Mouse (Mus musculus): ENCODE measurements around the gene Rtn2. TPM values are rescaled to one million over a fixed set of nuclear protein-coding genes. Genes with fewer than 3 reads are reported as not detected.
"Not testable (repeated sequence)": the region's sequence is repeated elsewhere in the genome, so short reads cannot be mapped to it uniquely, and the experiment has no call there.

Gene Rtn2
- polyA plus RNA-seq, 1 experiment from 2014 or later: 16.6 TPM

- peak; percentile 60 for DNase-seq (ENCODE audit: low spot score)
- Histone ChIP-seq H3K27ac (replicated peaks) (peak overlapping the region; percentile 90), H3K4me1 (peaks cover 45% of the 10 kb centered on the region), H3K9me3 (no peaks in the 10 kb centered on the region), H3K36me3 (replicated peaks) (peaks cover 27% of the 10 kb centered on the region), H3K4me3 (peak overlapping the region; percentile 75), H3K27me3 (replicated peaks; ENCODE audit: low read depth, poor library complexity, severe bottlenecking) (0 out of 2 replicates have a peak, but pooled peaks cover 4% of the 10 kb centered on the region)
- under 1% methylated on average over 21 of the region's 21 CpGs for WGBS
Measured at GRCm38 (mm10) chr7:19270509-19271237, 11.8 kb upstream of the Rtn2 start.

- Histone ChIP-seq H3K36me3 (replicated peaks) (peaks cover 18% of the 10 kb centered on the region), H3K4me1 (peaks cover 37% of the 10 kb centered on the region), H3K27me3 (replicated peaks; ENCODE audit: low read depth, poor library complexity, severe bottlenecking) (0 out of 2 replicates have a peak, but pooled peaks cover 4% of the 10 kb centered on the region), H3K9me3 (no peaks in the 10 kb centered on the region), H3K4me3 (peak within 1 kb of the TSS; percentile 75), H3K27ac (replicated peaks) (peak within 1 kb of the TSS; percentile 90)
- peak; percentile 86 for DNase-seq (ENCODE audit: low spot score)
- WGBS: under 1% methylated on average over 62 of the region's 62 CpGs
Measured at GRCm38 (mm10) chr7:19271238-19272172, 10.9 kb upstream of the Rtn2 start, which contains the start of gene Vasp. Gene Vasp (minus strand): TSS chr7:19271817.

DNA sequence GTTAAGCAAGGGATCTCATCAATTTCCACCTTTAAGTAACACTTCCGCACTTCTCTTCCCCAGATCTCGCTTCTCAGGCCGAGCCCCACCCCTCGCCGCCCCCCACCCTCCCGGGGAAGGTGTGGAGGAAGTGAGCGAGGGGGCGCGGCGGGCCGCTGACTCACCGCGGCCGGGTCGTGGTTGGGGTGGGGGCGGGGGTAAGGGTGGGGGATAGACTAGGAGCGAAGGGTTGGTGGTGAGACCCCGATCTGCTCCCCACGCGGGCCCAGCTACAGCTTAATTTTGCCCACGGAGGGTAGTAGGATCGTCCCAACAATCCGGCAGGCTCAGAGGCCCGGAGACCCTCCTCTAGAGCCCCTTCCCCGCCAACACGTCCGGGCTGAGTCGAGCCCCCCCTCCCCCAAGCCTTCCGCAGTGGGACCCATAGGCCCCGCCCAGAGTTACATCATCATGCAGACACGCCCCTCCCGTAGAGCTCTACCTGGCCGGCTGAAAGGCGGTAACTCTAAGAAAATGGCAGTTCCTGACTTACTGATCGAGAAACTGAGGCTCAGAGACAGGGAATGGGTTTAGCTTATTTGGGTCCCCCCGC, 10.2 kb upstream of the Rtn2 start:
- Histone ChIP-seq H3K27ac (replicated peaks) (peak overlapping the region; percentile 90), H3K4me3 (peak overlapping the region; percentile 75), H3K4me1 (peaks cover 29% of the 10 kb centered on the region), H3K36me3 (replicated peaks) (peaks cover 12% of the 10 kb centered on the region), H3K9me3 (no peaks in the 10 kb centered on the region), H3K27me3 (replicated peaks; ENCODE audit: low read depth, poor library complexity, severe bottlenecking) (peaks cover 10% of the 10 kb centered on the region)
- WGBS: under 1% methylated on average over 36 of the region's 36 CpGs
- DNase-seq (ENCODE audit: low spot score): peak; percentile 89

- Histone ChIP-seq H3K4me1 (peaks cover 17% of the 10 kb centered on the region), H3K27ac (replicated peaks) (no peak overlapping the region), H3K27me3 (replicated peaks; ENCODE audit: low read depth, poor library complexity, severe bottlenecking) (peaks cover 49% of the 10 kb centered on the region), H3K36me3 (replicated peaks) (no peaks in the 10 kb centered on the region), H3K9me3 (no peaks in the 10 kb centered on the region), H3K4me3 (no peak overlapping the region)
- WGBS: 48% methylated on average over 4 of the region's 4 CpGs
- DNase-seq (ENCODE audit: low spot score): no peak
Measured at GRCm38 (mm10) chr7:19276253-19276652, 6.2 kb upstream of the Rtn2 start.

DNA sequence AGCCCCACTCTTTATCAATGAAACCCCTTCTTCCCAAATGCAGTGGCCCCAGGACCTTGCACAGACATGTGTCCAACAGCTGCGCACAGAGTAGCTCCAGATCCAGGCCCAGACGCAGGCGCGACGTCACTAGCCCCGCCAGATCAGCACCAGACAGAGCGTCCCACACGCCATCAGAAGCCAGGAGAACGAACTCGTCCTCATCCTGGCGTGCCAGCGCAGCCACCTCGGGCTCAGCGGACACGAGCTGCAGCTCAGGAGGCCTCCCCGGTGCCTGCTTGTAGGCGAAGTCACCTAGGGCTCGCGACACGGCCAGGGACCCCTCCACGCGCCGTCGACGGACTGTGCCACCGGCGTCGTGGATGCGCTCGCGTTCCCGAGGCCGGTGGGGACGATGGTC, 3.4 kb upstream of the Rtn2 start:
- peaks cover 28% of the 10 kb centered on the region for H3K4me1 ChIP-seq
- no peaks in the 10 kb centered on the region for H3K9me3 ChIP-seq
- peak; percentile 41 for DNase-seq (ENCODE audit: low spot score)
- H3K36me3 ChIP-seq (replicated peaks): no peaks in the 10 kb centered on the region
- WGBS: 2% methylated on average over 34 of the region's 34 CpGs
- peaks cover 75% of the 10 kb centered on the region for H3K27me3 ChIP-seq (replicated peaks; ENCODE audit: low read depth, poor library complexity, severe bottlenecking)
- peak overlapping the region; percentile 51 for H3K4me3 ChIP-seq
- H3K27ac ChIP-seq (replicated peaks): no peak overlapping the region

GRCm38 (mm10) chr7:19279581-19280114, 2.8 kb upstream of the Rtn2 start, which contains the start of gene Ppm1n:
Gene Ppm1n (minus strand): TSS chr7:19280064.
- peak; percentile 56 for DNase-seq (ENCODE audit: low spot score)
- Histone ChIP-seq H3K4me3 (peak within 1 kb of the TSS; percentile 51), H3K27me3 (replicated peaks; ENCODE audit: low read depth, poor library complexity, severe bottlenecking) (peaks cover 81% of the 10 kb centered on the region), H3K27ac (replicated peaks) (no peak within 1 kb of the TSS), H3K9me3 (no peaks in the 10 kb centered on the region), H3K4me1 (peaks cover 28% of the 10 kb centered on the region), H3K36me3 (replicated peaks) (no peaks in the 10 kb centered on the region)
- WGBS: under 1% methylated on average over 46 of the region's 46 CpGs

DNA sequence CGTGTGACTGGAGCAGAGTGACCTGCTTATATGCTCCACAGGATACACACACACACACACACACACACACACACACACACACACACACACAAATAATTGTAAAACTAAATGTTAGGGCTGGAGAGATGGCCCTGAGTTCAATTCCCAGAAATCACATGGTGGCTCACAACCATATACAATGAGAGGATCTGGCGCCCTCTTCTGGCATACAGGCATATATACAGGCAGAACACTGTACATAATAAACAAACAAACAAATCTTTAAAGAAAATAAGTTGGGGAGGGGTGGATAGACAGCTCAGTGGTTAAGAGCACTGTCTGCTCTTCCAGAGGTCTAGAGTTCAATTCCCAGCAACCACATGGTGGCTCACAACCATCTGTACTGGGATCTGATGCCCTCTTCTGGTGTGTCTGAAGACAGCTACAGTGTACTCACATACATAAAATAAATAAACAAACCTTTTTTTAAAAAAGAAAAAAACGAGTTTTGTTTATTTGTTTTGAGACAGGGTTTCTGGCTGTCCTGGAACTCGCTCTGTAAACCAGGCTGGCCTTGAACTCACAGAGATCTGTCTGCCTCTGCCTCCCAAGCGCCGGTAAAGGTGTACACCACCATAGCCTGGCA, 632 bp upstream of the Rtn2 start:
- H3K36me3 ChIP-seq (replicated peaks); H3K27ac ChIP-seq (replicated peaks); H3K9me3 ChIP-seq: not testable (repeated sequence)
- DNase-seq (ENCODE audit: low spot score): peak; percentile 29
- 38% methylated on average over 6 of the region's 6 CpGs for WGBS
- Histone ChIP-seq H3K4me1 (peaks cover 28% of the 10 kb centered on the region), H3K27me3 (replicated peaks; ENCODE audit: low read depth, poor library complexity, severe bottlenecking) (peaks cover 76% of the 10 kb centered on the region), H3K4me3 (peak overlapping the region; percentile 82)

DNA sequence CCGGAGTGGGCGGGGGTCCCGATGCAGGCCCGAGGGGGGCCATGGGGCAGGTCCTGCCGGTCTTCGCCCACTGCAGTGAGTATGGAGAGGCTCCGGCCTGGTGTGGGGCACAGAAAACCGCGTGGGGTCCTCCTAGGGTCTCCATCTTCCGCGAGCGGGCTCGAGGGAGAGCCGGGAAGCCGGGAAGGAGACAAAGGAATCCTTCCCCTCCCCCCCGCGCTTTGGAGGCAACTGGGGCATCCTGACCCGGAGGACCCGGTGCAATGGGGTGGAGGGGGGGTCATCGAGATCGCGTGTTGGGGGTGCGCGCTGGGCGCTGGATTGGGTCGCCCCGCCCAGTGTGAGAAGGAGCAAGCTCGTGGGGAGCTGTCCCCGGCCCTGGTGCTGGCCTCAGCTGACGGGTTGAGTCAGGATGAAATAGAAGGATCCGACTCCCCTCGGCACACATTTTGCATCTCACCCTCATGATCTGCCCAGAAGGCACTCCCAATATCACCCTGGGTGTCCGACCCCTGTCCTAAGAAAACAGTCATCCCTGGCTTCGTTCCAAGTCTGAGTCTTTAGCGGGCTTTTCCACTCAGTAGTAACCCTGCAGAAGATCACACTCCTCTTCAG, 474 bp downstream of the Rtn2 start:
- DNase-seq (ENCODE audit: low spot score): peak; percentile 83
- H3K27ac ChIP-seq (replicated peaks): peak overlapping the region; percentile 85
- H3K27me3 ChIP-seq (replicated peaks; ENCODE audit: low read depth, poor library complexity, severe bottlenecking): peaks cover 65% of the 10 kb centered on the region
- WGBS: 1% methylated on average over 35 of the region's 35 CpGs
- peak overlapping the region; percentile 82 for H3K4me3 ChIP-seq
- no peaks in the 10 kb centered on the region for H3K9me3 ChIP-seq
- H3K36me3 ChIP-seq (replicated peaks): peaks cover 10% of the 10 kb centered on the region
- H3K4me1 ChIP-seq: peaks cover 28% of the 10 kb centered on the region

DNA sequence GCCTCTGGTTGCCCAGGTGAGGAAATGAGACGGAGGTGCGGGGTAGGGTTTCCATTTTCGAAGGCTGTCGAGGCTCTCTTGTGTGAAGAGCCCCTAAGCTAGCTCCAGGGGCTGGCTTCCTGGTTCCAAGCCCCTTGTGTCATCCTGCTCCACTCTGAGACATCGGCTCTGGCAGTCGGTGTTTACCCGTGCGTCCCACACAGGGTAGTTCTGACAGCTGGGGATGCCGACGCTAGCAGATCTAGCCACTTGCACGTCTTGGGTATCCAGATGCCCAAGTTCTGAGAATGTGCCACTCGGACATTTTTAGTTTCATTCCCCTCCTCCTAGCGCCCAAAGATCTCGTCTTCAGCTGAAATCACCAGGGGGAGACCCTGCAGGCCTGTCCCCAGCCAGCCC, 981 bp downstream of the Rtn2 start:
- peaks cover 28% of the 10 kb centered on the region for H3K4me1 ChIP-seq
- peak overlapping the region; percentile 85 for H3K27ac ChIP-seq (replicated peaks)
- no peak for DNase-seq (ENCODE audit: low spot score)
- no peaks in the 10 kb centered on the region for H3K9me3 ChIP-seq
- WGBS: 47% methylated on average over 14 of the region's 14 CpGs
- peak overlapping the region; percentile 82 for H3K4me3 ChIP-seq
- peaks cover 10% of the 10 kb centered on the region for H3K36me3 ChIP-seq (replicated peaks)
- H3K27me3 ChIP-seq (replicated peaks; ENCODE audit: low read depth, poor library complexity, severe bottlenecking): peaks cover 60% of the 10 kb centered on the region

GRCm38 (mm10) chr7:19284763-19285162, 2.3 kb downstream of the Rtn2 start:
- peaks cover 47% of the 10 kb centered on the region for H3K27me3 ChIP-seq (replicated peaks; ENCODE audit: low read depth, poor library complexity, severe bottlenecking)
- H3K27ac ChIP-seq (replicated peaks): no peak overlapping the region
- H3K4me1 ChIP-seq: peaks cover 17% of the 10 kb centered on the region
- H3K36me3 ChIP-seq (replicated peaks): peaks cover 10% of the 10 kb centered on the region
- WGBS: 34% methylated on average over 4 of the region's 4 CpGs
- peak; percentile 67 for DNase-seq (ENCODE audit: low spot score)
- H3K4me3 ChIP-seq: no peak overlapping the region
- no peaks in the 10 kb centered on the region for H3K9me3 ChIP-seq

- peaks cover 26% of the 10 kb centered on the region for H3K4me1 ChIP-seq
- H3K27ac ChIP-seq (replicated peaks): peak overlapping the region; percentile 77
- under 1% methylated on average over 20 of the region's 20 CpGs for WGBS
- peak overlapping the region; percentile 59 for H3K4me3 ChIP-seq
- H3K27me3 ChIP-seq (replicated peaks; ENCODE audit: low read depth, poor library complexity, severe bottlenecking): no peaks in the 10 kb centered on the region
- no peaks in the 10 kb centered on the region for H3K9me3 ChIP-seq
- H3K36me3 ChIP-seq (replicated peaks): peaks cover 10% of the 10 kb centered on the region
- DNase-seq (ENCODE audit: low spot score): peak; percentile 66
Measured at GRCm38 (mm10) chr7:19290969-19291596, 8.7 kb downstream of the Rtn2 start.

All from embryonic facial prominence, embryonic 10.5 days (tissue).